Mouse (Mus musculus) neural tube, embryonic 14.5 days (tissue): ENCODE results near the gene Psmc3. TPM values are rescaled to one million over a fixed set of nuclear protein-coding genes. Genes with fewer than 3 reads are reported as not detected.

ENCODE experiments used
- ATAC-seq: fragments of 200-750 bp; cut with Nextera tagmentation; 2 replicates; pipeline ENCODE4 v1.8.0; 2017; ENCODE audit warnings: low read depth, mild to moderate bottlenecking, moderate TSS enrichment, moderate library complexity
- H3K27ac ChIP-seq: fragments of 300-500 bp; sonication (generic); 2 replicates; pipeline ENCODE4 v1.5.1; 2014; ENCODE audit warnings: low read depth, mild to moderate bottlenecking, control low read depth, low read length, moderate library complexity, mixed read lengths
- H3K27me3 ChIP-seq: fragments of 300-500 bp; sonication (generic); 2 replicates; pipeline ENCODE4 v1.6.1; 2014; ENCODE audit warnings: low read length; ENCODE audit not compliant: control insufficient read depth, insufficient read depth
- H3K36me3 ChIP-seq: fragments of 300-500 bp; sonication (generic); 2 replicates; pipeline ENCODE4 v1.6.1; 2014; ENCODE audit warnings: low read length, mixed read lengths; ENCODE audit not compliant: control insufficient read depth, insufficient read depth
- H3K4me1 ChIP-seq: fragments of 300-500 bp; sonication (generic); 2 replicates; pipeline ENCODE4 v1.6.1; 2014; ENCODE audit warnings: low read length; ENCODE audit not compliant: control insufficient read depth, insufficient read depth
- H3K4me2 ChIP-seq: fragments of 300-500 bp; sonication (generic); 2 replicates; pipeline ENCODE4 v1.6.1; 2014; ENCODE audit warnings: mild to moderate bottlenecking, low read depth, low read length, control low read depth
- H3K4me3 ChIP-seq: fragments of 300-500 bp; sonication (generic); 2 replicates; pipeline ENCODE4 v1.5.1; 2014; ENCODE audit warnings: low read depth, low read length, control low read depth, mixed read lengths
- H3K9ac ChIP-seq: fragments of 300-500 bp; sonication (generic); replicated peaks from 2 replicates; pipeline ENCODE4 v1.6.1; 2014; ENCODE audit warnings: low read depth, mild to moderate bottlenecking, control low read depth, low read length, mixed read lengths
- H3K9me3 ChIP-seq: fragments of 300-500 bp; sonication (generic); 2 replicates; pipeline ENCODE4 v1.6.1; 2016; ENCODE audit warnings: low read length; ENCODE audit not compliant: control insufficient read depth
- WGBS: fragments of 180-500 bp; shearing (Covaris S2); extraction: QIAGEN DNeasy Blood & Tissue Kit; methylation state at CpG from one replicate; pipeline ENCODE4 v1.1.7; 2014; 5-methylcytosine and 5-hydroxymethylcytosine counted together
- polyA plus RNA-seq: library from polyadenylated mRNA; unstranded; fragments of >200 nt; fragmentation: Nextera tagmentation; extraction: Ambion mirVana; gene quantifications from 2 replicates; pipeline ENCODE4 v1.2.1, GENCODE M21; 2014

Gene Psmc3
- polyA plus RNA-seq, 1 experiment from 2014 or later, result 251 TPM

DNA sequence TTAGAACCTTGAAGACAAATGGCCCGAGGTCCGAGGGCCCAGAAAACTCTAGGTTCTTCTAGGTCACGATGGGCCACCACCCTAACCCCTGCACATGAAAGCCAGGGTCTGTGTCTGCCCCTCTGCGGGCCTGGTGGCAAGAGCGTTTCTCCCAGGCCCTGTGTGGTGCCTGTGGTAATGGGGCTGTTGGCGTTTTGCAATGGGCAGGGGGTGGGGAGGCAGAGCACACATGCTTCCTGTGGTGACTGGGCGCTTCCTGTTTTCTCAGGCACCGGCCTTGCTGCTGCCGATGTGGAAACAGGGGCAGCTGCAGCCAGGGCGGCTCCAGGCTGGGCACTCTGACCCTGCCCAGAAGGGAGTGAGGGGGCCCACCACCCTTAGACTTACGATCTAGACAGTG lies 29.0 kb downstream of the Psmc3 start:
- Histone ChIP-seq H3K36me3 (no peaks in the 10 kb centered on the region), H3K27me3 (no peaks in the 10 kb centered on the region), H3K4me1 (no peaks in the 10 kb centered on the region; the same call in 1 of the 2 replicates), H3K9ac (no peak overlapping the region), H3K4me3 (no peak overlapping the region), H3K27ac (no peak overlapping the region), H3K9me3 (no peaks in the 10 kb centered on the region), H3K4me2 (no peak overlapping the region)
- ATAC-seq, result no peak
- 74% methylated on average over 11 of the region's 11 CpGs for WGBS

DNA sequence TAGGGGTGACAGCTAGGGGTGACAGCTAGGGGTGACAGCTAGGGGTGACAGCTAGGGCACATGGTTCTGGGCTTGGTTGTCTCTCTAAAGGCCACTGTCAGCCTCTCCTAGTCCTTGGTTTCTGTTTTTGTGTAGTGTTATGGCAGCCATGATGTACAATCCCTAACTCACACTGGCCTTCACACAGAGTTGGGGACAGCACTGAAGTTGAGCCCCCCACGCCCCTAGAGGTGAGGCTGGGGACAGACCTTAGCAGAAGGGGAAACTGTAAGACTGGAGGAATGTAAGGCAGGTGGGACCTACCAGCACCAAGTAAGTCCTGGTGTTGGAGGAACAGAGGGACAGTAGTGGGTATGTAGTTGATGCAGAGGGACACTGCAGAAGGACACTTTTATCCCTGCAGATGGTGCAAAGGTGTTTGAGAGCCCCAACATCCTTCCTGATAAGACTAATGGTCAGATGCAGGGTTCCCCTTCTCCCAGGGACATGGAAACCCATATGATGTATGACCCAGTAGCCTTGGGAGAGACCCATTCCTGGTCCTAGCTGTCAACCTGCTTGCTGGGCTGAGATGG lies 29.6 kb downstream of the Psmc3 start:
- Histone ChIP-seq H3K4me2 (no peak overlapping the region), H3K4me1 (no peaks in the 10 kb centered on the region; the same call in 1 of the 2 replicates), H3K9ac (no peak overlapping the region), H3K4me3 (no peak overlapping the region), H3K27ac (no peak overlapping the region), H3K27me3 (no peaks in the 10 kb centered on the region), H3K9me3 (no peaks in the 10 kb centered on the region), H3K36me3 (no peaks in the 10 kb centered on the region)
- WGBS, result 65% methylated on average over 1 of the region's 1 CpGs
- no peak for ATAC-seq

DNA sequence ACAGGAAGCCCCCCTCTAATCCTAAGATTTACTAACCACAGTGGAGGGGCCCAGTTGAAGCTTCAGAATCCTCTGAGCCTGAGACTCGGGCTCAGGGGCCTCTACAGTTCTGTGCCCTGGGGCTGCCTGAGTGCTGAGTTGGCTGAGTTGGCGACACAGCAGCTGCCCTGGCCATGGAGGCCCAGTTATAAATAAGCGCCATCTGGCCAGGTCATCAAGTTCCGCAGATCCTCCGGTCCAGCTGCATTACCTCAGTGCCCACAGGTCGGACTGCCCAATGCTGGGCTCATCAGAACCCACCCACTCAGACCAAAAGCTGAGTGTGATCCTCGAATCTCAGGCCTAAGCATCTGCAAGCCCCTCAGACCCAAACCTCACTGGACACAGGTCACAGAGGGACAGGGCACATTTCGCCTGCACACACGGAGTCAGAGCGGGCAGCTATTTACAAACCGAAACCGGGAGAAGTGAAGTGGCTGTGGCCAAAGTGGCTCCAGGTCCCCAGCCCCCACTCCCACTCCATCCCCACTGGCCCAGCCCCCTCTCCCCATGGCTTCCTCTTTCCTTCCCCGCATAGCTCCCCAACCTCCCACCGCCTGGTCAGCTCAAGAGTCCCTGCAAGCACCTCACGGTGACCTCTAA lies 30.5 kb downstream of the Psmc3 start:
- no peak overlapping the region for H3K9ac ChIP-seq
- no peaks in the 10 kb centered on the region for H3K9me3 ChIP-seq
- H3K4me2 ChIP-seq, result no peak overlapping the region
- no peaks in the 10 kb centered on the region for H3K4me1 ChIP-seq
- H3K36me3 ChIP-seq, result no peaks in the 10 kb centered on the region
- ATAC-seq, result no peak
- no peak overlapping the region for H3K27ac ChIP-seq
- no peak overlapping the region for H3K4me3 ChIP-seq
- no peaks in the 10 kb centered on the region for H3K27me3 ChIP-seq
- 81% methylated on average over 15 of the region's 15 CpGs for WGBS

DNA sequence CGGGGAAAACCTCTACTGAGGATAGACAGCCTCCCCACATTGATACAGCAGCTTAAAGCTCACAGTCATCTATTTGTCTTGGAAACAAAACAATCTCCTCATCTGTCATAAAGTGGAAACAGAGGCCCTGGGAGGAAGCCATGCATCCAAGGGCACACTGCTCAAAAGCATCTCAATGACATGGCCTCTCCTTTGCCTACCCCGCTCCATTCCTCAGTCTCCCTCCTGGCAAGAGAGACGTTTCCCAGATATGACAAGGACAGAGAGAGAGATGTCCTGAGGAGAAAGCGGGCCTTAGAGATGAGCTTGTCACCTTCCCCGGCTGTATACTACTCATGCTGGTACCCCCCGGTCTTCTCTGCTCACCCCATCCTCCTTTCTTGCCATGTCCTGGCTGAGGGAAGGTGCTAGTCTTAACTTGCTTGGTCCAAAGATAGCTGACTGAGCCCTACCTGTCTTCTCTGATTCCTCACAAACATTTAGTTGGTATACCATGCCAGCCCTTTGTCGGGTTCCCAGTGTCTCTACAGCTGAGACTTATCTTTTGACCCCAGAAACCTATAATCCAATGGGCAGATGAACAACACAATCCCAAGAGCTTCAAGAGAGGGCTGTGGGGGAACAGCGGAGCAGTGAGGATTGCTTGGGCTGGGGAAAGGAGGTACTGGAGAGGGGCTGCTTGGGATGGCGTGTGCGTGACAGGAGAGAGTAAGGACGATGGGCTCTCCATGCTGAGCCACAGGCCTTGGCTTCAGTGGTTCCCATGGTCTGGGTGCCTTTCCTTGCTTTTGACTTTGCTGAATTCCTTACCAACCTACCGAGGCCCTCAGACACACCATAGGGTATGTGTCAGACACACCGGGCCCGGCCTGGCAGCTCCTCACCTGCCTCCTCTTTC lies 31.9 kb downstream of the Psmc3 start:
- Histone ChIP-seq H3K4me2 (no peak overlapping the region), H3K27me3 (no peaks in the 10 kb centered on the region), H3K9ac (no peak overlapping the region), H3K9me3 (no peaks in the 10 kb centered on the region), H3K27ac (no peak overlapping the region), H3K36me3 (no peaks in the 10 kb centered on the region), H3K4me1 (no peaks in the 10 kb centered on the region), H3K4me3 (no peak overlapping the region)
- ATAC-seq, result no peak
- 90% methylated on average over 14 of the region's 14 CpGs for WGBS

DNA sequence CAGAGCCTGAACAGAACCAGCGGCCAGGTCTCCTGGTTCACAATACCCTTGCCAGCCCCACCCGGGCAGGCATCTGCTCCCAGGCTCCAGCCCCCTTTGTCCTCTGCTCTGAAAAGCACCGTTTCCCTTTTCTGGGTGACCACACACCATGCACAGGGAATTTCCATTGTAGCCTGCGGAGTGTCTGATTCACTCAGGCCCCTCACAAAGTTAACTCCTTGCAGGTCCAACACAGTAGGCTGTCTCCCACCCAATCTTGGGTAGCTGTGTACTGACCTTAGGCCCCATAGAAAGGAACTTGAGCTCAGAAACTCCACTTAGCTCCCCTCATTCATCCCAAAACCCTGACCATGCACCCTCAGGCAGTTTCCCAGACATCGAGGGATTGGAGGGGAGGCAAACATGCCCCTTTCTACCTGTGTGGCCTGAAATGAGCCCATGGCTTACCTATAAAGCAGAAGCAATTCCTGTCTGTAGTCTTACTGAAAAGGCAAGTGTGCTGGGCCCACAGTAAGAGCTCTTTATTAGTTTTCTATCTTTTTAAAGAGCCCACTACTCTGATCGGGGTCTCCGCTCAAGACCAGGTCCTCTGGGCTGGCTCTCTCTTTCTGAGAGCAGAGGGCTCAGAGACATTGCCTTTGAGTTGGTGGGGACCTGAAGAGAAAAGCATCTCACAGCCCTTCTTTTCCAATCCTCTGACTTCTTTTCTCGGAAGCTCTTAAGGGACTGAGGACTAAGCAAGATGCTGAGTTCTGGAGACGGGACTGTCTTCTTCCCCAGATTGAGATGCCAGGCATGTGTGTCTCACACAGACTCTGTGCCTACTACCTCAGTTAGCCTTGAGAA lies 32.8 kb downstream of the Psmc3 start:
- ATAC-seq, result no peak
- H3K9ac ChIP-seq, result no peak overlapping the region
- H3K4me1 ChIP-seq, result no peaks in the 10 kb centered on the region
- H3K27me3 ChIP-seq, result no peaks in the 10 kb centered on the region
- H3K4me2 ChIP-seq, result no peak overlapping the region
- no peak overlapping the region for H3K27ac ChIP-seq
- whole genome bisulfite sequencing, result 63% methylated on average over 9 of the region's 9 CpGs
- no peak overlapping the region for H3K4me3 ChIP-seq
- H3K36me3 ChIP-seq, result no peaks in the 10 kb centered on the region
- H3K9me3 ChIP-seq, result no peaks in the 10 kb centered on the region

DNA sequence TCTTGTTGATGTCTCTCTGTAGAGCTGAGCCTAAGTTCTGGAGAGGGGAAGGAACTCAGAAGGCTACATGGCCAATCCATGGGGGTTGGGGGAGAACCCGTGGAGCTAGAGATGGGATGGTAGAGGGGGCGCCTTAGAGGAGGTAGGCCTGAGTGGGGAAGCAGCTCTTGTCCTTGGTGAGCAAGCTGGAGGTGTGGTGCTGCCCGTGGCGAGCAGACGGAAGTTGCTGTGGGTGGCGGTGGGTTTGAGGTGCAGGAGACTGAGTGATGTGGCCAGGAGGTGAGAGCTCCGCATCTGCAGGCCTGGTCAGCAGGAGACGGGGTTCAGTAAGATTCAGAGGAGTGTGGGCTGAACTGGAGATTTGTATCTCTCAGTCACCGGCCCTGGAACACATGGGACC lies 33.6 kb downstream of the Psmc3 start:
- H3K36me3 ChIP-seq, result no peaks in the 10 kb centered on the region
- no peaks in the 10 kb centered on the region for H3K27me3 ChIP-seq
- no peak overlapping the region for H3K4me3 ChIP-seq
- H3K4me1 ChIP-seq, result no peaks in the 10 kb centered on the region
- H3K9me3 ChIP-seq, result no peaks in the 10 kb centered on the region
- ATAC-seq, result no peak
- no peak overlapping the region for H3K27ac ChIP-seq
- 90% methylated on average over 9 of the region's 9 CpGs for WGBS
- no peak overlapping the region for H3K4me2 ChIP-seq
- H3K9ac ChIP-seq, result no peak overlapping the region

DNA sequence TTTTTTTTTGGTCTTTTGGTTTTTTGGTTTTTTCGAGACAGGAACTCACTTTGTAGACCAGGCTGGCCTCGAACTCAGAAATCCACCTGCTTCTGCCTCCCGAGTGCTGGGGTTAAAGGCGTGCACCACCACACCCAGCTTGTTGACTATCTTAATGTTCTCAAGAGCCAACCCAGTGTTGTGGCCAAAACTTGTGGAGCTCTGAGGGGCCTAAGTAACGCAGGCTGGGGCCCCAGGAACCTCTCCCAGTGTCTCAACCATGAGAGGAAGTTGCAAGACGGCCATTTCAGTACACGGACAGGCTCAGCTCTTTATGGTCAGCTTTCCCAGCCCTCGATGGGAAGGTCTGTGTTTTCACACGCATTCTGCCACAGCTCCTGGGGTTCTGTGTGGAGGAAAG lies 35.2 kb downstream of the Psmc3 start:
- Histone ChIP-seq H3K4me1 (no peaks in the 10 kb centered on the region), H3K27ac (no peak overlapping the region), H3K9me3 (no peaks in the 10 kb centered on the region), H3K36me3 (no peaks in the 10 kb centered on the region), H3K4me2 (no peak overlapping the region), H3K4me3 (no peak overlapping the region), H3K9ac (no peak overlapping the region), H3K27me3 (no peaks in the 10 kb centered on the region)
- 82% methylated on average over 9 of the region's 9 CpGs for WGBS
- no peak for ATAC-seq

DNA sequence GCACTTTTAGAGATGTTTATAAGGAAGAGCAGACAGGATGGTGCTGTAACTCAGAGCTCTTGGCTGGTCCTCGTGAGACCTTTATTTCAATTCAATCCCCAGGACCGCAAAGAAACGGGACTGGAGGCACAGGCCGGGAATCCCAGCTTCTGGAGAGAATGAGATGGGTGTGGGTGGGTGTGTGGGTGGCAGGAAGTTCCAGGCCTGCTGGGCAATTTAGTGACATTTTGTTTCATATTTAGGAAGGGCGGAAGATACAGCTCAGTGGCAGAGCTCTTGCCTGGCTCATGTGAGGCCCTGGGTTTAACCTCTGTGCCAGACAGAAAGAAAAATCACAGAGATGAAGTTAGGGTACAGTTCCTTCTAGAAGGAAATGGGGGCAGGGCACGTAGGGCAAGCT lies 36.4 kb downstream of the Psmc3 start:
- WGBS, result 79% methylated on average over 6 of the region's 6 CpGs
- Histone ChIP-seq H3K9me3 (no peaks in the 10 kb centered on the region), H3K4me2 (no peak overlapping the region), H3K27me3 (no peaks in the 10 kb centered on the region), H3K27ac (no peak overlapping the region), H3K9ac (no peak overlapping the region), H3K4me1 (no peaks in the 10 kb centered on the region), H3K36me3 (no peaks in the 10 kb centered on the region), H3K4me3 (no peak overlapping the region)
- no peak for ATAC-seq
